Mouse (Mus musculus): ENCODE measurements at regions not wholly inside any gene's neighbourhood (a gene's known extent, or its start where the extent isn't known, plus 50 kb on each side); places are given as distances from the start of the nearest gene placed in this dataset.

- no peak for TF ChIP-seq CTCF (IDR thresholded peaks at IDR 0.05; ENCODE audit: low read depth)
- no peak for TF ChIP-seq EP300 (IDR thresholded peaks at IDR 0.05; ENCODE audit: low read depth)
Observed at GRCm38 (mm10) chr7:67817556-67817955, 58.0 kb upstream of the Synm start.

All from liver, embryonic 14.5 days (tissue).